Mouse (Mus musculus): ENCODE results near the gene Pimreg.

The Pimreg gene

DNA sequence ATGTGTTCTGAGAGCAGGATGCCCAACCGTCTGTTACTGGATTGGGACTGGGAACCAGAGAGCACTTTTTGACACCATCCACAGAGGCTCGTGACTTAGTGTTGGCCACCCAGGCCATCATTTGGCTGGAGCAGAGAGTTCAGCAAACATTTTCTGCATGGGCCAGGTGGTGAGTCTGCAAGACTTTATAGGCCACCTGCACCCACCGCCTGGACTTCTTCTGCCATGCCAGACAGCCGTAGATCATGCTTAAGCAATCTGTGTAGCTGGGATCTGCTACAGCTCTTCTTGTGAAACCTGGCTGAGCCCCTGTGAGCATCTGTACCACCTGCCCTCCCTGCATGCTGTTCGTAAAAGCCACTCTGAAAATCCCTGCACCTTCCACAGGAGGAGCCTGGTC lies 25.5 kb downstream of the Pimreg start:
- no peak for DNase-seq (ENCODE audit: low read depth)

- DNase-seq (ENCODE audit: low read depth) = no peak
Observed at GRCm38 (mm10) chr11:72068026-72068425, 26.2 kb downstream of the Pimreg start.

- DNase-seq (ENCODE audit: low read depth) = no peak
Observed at GRCm38 (mm10) chr11:72070733-72071132, 28.9 kb downstream of the Pimreg start.

DNA sequence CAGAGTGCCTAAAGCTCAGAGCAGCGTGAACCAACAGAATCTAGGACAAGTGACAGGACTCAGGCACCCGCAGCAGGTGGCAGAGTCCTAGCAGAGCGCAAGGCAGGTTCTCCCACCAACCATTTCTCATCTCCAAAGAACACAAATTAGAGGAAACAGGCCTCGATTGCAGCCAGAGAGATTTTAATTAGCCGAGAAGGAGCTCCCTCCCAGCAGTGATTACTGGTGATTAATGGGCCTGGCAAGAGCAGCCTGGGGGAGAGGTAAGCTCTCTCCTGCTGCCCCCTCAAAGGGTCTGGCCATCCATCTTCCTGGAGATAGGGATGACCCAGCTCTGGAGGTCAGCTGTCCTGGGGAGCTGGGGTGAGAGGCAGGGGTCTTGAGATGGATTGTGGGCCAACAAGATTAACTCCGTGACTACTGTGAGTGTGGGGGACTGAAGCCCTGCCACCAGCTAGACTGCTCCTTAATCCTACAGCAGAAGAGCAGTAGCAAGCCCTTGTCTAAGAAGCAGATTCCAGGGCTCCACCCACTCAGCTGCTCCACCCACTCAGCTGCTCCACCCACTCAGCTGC lies 30.6 kb downstream of the Pimreg start:
- DNase-seq (ENCODE audit: low read depth) = no peak

DNA sequence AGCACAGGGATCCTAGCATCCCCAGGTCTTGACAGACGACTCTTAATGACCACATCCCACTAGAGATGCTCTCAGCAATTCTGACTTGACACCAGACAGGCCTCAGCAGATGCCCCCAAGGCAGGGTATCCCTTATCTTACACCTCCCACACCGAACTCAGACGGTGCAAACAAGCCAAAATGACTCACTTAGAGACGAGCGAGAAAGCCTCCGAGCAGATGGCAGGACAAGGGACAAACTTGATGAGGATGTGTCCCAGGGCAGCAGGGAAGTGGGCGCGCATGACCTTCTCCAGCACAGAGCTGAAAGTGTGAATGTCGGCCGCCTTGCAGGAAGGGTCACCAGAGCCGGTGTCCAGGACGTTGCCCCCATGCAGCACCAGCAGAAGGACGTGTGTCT lies 32.4 kb downstream of the Pimreg start:
- DNase-seq (ENCODE audit: low read depth) = no peak

DNA sequence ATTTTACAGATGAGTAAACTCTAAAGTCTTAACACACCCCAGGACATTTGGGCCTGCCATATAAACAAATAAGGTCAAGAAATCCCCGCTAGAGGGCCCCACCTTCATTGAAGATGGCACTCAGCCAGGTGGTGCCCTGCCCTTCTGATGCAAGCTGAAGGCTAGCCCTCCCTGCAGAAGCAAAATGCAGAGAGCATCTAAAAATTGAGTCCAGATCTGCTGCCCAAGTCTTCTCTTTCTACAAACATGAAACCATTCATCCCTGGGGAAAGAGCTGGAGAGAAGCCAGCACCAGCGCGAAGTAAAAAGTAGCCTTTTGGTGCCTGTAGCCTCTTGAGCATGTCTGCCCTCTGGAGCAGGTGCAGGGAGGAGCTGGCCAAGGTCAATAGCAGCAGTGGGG lies 36.2 kb downstream of the Pimreg start:
- no peak for DNase-seq (ENCODE audit: low read depth)

- DNase-seq (ENCODE audit: low read depth) = no peak
Observed at GRCm38 (mm10) chr11:72078647-72079046, 36.8 kb downstream of the Pimreg start.

DNA sequence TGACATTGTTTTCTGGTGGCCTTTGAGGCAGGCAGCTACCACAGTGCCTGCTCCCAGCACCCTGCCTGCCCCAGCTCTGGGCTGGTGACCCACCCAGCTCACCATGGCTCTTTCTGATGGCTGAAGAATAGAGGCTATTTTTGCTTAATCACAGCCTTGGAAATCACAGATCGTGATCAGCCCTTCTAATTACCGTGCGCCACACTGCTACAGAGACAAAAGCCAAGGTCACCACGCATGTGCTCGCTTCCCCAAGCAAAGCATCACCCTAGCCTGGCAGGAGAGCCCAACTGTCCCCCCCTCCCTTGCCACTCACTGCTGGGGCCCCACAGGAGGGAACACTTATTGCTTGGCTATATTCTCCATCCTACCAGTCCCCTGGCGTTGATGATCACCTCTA lies 38.6 kb downstream of the Pimreg start:
- no peak for DNase-seq (ENCODE audit: low read depth)

DNA sequence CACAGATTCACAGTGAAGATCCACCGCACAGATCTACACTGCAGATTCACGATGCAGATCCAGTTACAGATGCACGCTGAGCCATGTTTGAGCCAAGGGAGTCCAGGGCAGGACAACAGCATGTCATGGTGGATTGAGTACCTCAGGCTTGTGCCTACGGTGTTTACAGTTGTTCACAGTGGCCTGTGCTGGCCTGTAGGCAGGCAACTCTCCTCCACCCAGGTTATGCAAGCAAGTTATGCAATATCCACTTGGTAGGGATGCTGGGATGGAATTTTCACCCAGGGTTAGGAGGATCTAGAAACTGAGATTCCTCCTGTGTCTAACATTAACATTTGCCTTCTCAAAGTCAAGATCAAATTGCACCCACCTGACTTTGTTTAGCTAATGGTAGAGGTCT lies 40.8 kb downstream of the Pimreg start:
- DNase-seq (ENCODE audit: low read depth) = no peak

GRCm38 (mm10) chr11:72084337-72084736 lies 42.5 kb downstream of the Pimreg start:
- DNase-seq (ENCODE audit: low read depth) = no peak

DNA sequence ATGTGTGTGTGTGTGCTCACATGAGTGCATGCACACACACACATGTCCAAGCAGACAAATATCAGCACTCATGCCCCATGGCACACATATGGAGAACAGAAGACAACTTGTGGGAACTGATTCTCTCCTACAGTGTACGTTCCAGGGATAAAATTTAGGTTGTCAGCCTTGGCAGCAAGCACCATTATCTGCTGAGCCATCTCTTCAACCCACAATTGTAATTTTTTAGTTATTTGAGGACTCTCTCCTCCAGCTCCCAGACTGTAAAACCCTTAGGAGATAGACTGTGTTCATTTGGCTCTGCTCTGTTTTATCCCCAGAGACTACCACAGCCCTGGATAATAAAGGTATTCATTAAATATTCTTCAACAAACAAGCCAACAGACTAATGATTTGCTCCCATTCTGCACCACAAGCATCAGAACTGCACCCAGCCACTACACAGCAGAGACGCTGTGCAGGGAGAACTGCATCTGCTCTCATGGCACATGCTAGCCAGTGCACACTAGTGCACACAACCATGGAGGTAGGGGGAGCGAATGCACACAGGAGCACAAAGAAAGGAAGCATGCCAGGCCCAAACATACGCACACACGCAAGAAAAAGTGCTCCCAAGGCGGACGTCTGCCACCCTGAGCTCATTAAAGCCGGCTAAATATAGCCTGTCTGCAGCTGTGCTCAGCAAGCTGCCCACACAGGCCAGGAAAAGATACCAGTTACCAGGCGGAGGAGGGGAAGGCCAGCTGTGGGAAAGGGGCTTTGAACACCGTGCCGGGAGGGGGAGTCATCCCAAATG lies 44.6 kb downstream of the Pimreg start:
- DNase-seq (ENCODE audit: low read depth) = no peak

- no peak for DNase-seq (ENCODE audit: low read depth)
Observed at GRCm38 (mm10) chr11:72092390-72092789, 50.6 kb downstream of the Pimreg start.

DNA sequence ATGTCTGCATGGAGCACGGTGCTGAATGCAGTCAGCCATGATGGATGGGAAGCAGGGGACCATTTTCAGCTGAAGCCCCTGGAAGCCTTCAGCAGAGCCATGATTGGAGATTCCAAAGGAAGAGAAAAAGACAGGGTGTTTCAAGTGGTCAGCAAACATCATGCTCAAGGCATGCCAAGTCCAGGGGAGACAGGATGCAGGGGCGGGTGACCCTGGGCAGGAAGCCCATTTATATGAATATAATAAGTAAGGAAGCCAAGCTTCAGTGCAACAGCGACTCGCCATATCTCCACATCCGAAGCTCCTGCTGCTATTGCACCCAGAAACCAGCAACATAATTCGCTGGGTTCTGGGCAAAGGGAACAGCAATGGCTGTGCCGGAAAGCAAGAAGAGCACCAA lies 52.6 kb downstream of the Pimreg start:
- DNase-seq (ENCODE audit: low read depth) = no peak

- DNase-seq (ENCODE audit: low read depth) = no peak
Observed at GRCm38 (mm10) chr11:72095994-72096393, 54.2 kb downstream of the Pimreg start.

All from fibroblast of lung, adult 2 months (primary cell).